Mouse (Mus musculus) 3134 (cell line): ENCODE results near the gene Birc3.
A peak's percentile ranks its signal among the peaks of the same experiment; 100 is the strongest.
"Not testable (repeated sequence)": the region's sequence is repeated elsewhere in the genome, so short reads cannot be mapped to it uniquely, and the experiment has no call there.

Experiments used
- DNase-seq: peaks from one replicate; pipeline ENCODE4 v3.0.0-alpha.2; 2011; ENCODE audit warnings: low spot score; ENCODE audit not compliant: insufficient read length; ENCODE audit errors: extremely low read depth

The Birc3 gene

DNA sequence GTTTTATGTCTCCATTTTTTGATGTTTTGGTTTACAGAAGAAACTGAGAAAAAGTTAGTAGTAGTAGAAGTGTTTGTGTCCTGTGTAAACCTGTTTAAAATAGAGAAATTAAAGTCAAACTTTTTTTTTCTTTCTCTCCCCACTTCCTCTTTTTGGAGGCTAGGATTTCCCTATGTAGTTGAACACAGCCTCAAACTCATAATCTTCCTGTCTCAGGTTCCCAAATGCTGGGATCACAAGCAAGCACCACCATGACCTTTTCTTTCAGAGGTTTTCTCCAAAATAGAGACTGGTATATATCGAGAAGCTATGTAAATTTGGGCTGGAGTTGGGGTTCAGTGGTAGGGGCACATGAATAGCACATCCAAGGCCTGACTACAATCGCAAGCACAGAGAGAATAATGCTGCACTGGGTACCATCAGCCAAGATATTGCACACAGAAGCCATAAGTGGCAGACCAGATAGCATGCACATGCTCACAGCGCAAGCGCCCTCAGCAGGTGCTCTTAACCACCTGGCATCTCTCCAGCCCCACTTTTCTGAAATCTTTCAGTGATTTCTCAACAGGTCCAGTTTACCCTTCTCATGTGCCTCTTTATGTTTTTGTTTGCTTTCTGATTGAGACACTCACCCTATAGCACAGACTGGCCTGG, 4.0 kb downstream of the Birc3 start:
- no peak for DNase-seq

DNA sequence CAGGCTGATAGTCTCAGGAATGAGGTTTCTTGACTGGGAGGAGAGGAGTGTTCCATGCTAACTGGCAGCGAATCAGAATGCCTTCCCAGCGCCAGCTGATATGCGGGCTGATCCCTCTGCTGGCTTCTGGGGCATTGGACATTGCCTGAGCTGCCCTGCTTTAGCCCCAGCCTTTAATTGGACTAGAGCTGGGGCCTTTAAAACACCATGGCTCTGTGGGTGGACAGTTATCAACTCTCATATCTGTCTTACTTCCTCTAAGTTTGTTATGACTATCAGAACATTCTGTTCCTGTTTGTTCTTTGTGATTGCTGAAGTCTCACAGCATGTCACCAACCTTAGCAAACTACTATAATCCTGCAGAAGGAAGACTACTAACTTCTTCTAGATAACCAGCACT, 5.0 kb downstream of the Birc3 start:
- no peak for DNase-seq

DNA sequence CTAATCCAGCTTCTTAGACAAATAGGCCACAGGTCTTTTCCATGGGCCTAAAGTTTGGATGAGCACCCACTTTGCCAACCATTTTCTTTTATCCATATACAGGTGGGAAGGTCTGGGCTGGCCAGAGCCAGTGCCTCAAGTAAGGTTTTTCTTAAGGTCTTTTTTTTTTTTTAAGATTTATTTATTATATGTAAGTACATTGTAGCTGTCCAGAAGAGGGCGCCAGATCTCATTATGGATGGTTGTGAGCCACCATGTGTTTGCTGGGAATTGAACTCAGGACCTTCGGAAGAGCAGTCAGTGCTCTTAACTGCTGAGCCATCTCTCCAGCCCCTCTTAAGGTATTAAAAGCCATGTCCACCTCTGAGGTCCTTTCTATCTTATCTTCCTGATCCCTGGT, 6.0 kb downstream of the Birc3 start:
- not testable (repeated sequence) for DNase-seq

DNA sequence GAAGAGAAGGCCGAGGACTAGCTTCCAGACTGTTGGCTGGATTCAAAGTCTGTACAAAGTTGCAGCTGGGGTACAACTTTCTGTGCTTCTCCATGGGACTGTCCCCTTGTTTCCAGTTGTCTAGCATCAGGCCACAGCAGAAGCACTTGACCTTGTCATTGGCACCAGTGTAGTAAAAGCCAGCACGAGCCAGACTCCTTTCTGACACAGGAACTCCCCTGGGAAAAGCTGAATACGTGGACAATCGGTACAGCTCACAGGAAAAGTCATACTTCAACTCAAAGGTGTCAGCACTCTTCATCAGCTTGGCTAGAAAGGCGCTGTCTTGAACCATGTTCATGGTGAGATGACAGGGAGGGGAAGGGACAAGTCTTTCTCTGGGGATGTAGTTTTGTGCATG, 12.0 kb downstream of the Birc3 start:
- no peak for DNase-seq

DNA sequence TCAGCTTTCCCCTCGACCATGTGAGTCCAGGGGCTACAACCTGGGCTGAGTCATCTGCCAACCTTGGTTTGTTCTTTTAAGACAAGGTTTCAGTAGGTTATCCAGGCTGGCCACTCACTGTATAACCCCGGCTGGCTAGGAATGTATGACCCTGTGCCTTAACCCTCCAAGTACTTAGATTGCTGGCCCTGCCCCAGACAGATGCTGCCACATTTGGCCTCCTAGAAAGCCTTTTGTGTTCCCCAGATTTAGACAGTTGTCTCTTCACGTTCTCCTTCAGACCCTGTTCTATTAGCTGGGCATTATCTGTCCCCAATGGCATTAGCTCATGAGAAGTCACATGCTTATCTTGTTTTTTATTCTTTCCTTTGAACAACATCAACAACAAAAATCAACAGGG, 17.1 kb downstream of the Birc3 start:
- no peak for DNase-seq

DNA sequence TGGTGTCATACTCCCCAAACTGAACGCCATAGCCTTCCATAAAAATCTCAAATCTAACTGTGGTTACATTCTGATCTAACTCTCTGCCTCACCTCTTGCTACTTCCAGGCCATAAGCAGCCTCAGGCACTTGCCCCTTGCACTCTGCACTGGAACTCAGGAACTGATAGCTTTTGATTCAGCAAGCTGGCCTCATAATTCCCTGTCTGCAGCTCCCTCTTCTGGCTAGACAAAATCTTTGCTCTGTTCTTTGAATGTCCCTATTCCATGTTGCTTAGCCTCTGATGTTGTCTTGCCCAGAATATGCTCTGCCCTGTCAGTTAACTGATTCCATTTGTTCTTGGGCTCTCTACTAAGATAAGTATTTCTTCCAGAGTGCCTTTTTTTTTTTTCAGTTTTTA, 17.6 kb downstream of the Birc3 start:
- DNase-seq: no peak

DNA sequence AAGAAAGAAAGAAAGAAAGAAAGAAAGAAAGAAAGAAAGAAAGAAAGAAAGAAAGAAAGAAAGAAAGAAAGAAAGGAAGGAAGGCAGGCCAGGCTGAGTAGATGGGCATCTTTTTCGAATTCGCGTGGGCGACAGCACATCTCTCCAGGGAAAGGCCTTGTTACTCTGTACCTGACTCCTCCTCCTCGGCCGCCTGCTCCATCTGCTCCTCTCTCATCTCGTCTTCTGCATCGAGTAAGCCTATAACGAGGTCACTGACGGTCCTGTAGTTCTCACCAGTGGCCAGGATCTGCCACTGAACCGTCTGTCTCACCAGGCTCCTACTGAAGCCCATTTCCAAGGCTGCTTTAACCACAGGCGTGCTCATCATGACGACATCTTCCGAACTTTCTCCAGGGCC, 18.8 kb downstream of the Birc3 start:
- not testable (repeated sequence) for DNase-seq

DNA sequence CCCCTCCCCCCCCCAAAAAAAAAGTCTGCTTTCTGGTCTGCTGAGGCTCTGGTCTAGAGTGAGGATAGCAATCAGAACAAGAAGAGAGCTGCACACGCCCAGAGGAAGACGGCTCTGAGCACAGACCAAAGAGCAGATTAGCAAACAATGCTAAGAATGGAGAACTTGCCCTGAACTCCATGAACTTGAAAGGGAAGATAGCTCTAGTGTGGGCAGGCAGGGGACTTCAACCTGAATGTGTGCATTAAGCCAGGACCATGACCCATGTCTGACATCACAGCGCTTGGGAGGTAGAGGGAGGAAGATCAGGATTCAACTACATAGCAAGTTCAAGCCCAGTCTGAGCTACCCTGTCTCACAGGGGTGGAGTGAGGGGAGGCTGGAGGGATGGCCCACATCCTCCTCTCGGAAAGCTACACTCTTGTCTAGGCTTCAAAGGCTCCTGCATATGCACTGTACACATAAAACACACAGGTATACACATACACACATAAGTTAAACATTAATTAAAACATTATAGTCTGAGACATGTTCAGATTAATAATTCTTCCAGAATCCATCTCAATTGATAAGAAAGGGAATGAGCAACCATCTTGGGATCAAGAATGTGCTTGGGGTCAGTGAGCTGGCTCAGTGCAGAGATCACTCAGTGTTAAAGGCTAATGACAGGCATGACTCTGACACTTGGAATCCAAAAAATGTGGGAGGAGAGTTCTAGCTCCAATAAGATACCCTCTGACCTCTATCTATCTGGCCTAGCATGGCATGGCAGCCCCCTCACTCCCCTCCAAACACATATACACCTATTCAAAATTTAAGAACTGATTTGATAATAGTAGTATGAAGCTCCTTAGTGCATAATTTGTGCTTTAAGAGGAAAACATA, 20.4 kb downstream of the Birc3 start:
- no peak for DNase-seq

DNA sequence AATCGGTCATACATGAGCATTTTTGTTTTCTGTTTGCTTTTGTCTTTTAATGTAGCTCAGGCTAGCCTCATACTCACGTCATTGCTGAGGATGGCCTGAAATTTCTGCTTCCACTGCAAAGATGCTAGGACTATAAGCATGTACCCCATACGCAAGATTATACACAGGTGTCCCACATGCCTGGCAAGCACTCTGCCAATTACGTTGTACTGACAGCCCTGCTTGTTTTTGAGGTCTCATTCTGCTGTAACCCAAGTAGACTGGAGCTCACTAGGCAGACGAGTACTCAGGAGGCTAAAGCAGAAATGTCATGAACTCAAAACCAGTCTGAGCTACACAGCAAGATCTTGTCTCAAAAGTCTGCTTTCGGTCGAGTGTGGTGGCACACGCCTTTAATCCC, 21.1 kb downstream of the Birc3 start:
- DNase-seq: no peak

DNA sequence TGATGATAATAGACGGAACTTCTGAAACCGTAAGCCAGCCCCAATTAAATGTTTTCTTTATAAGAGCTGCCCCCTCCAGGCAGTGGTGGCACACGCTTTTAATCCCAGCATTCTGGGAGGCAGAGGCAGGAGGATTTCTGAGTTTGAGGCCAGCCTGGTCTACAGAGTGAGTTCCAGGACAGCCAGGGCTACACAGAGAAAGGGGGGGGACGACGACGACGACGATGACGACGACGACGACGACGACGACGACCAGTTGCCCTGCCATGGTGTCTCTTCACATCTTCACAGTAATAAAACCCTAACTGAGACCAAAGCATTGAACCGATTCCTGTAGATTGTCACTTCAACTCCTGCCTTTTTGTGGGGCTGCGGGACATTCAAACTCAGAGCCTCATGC, 24.8 kb downstream of the Birc3 start:
- no peak for DNase-seq

DNA sequence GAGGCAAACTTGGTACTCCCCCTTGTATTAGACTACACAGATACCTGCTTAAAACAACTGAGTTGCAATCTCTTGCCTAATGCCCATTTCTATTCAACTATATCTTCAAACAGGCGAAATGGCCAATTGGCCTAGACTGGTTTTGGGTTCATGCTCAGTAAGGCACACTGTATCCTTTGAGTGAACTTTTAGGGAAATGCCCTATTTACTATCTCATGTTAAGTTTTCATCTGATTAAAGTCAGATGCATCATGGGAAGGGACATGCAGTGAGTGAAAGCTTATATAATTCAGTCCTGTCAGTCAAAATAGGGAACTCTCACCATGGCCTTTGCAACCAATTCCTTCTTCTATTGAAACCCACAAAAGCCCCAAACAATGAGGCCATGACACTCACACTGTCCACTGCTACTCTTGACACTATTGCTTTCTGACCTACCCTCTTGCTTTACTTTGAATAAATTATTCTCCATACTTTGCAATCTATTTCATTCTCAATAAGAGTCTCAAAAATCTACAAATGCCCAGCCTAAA, 26.3 kb downstream of the Birc3 start:
- no peak for DNase-seq

DNA sequence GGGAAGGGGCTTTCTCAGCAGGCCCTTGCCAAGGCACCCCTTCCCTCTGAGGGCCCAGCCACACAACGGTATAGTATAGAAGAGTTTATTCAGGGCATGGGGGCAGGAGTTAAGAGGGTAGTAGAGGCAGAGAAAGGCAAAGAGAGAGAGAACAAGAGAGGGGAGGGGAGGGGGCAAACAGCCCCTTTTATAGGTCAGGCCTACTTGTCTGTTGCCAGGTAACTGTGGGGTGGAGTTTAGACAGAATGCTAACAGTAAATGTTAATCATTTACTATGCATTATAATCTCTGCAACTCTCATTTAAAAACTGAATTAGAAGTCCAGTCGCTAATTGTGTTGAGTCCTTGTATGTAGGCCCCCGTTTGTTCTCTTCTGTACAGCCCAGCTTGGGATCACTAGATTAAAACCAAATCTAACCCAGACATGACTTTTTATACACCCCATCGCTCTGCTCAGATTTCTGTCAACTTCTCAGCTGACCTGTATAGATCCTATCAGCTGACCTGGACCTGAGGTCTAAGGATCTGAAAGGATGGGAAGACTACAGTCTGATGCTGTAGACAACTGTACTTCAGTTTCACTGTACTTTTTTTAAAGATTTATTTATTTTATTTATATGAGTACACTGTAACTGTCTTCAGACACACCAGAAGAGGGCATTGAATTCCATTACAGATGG, 27.6 kb downstream of the Birc3 start:
- no peak for DNase-seq

DNA sequence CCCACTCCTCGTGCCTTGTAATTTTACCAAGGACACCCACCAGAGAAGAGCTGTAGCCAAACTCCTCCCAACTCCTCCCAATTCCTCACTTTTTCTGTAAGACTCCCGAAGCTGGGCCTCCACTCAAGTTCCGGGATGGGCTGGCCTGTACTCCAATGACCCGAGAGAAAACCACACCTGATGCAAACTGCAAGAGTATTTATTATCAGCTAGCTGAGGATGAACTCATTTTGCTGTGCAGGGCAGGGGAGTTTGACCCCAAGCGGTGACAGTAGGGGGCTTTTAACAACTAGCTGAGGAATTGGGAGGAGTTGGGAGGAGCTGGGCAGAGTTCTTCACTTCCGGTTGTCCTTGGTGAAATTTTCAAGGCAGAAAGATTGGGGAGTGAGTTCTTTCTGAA, 31.8 kb downstream of the Birc3 start:
- no peak for DNase-seq

DNA sequence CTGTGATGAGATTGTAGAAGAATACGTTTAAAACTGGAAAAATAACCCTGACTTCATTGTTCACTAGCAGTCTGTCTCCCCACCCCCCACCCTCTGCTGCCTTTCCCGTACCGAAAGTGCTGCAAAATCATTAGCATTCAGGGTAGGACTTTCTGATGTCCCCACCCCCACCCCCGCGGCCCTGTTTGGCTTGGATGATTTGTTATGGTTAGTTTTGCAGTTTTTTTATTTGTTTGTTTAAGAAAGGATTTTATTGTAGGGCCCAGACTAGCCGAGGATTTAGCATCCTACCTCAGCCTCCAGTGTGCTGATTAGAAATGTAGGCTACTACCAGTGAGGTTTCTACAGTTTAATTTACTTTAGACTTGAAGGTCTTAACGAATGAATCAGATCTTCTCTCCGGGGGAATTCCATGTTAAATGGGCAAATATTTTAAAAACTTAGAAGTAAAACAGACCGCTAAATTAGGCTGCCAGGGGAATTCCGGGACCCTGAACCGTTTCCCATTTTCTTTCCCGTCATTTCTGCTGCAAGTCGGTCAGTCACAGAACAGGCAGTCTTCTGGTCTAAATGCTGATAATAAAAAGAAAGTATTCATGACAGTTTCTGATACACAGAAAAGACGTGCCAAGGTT, 35.1 kb downstream of the Birc3 start:
- DNase-seq: peak; percentile 62

DNA sequence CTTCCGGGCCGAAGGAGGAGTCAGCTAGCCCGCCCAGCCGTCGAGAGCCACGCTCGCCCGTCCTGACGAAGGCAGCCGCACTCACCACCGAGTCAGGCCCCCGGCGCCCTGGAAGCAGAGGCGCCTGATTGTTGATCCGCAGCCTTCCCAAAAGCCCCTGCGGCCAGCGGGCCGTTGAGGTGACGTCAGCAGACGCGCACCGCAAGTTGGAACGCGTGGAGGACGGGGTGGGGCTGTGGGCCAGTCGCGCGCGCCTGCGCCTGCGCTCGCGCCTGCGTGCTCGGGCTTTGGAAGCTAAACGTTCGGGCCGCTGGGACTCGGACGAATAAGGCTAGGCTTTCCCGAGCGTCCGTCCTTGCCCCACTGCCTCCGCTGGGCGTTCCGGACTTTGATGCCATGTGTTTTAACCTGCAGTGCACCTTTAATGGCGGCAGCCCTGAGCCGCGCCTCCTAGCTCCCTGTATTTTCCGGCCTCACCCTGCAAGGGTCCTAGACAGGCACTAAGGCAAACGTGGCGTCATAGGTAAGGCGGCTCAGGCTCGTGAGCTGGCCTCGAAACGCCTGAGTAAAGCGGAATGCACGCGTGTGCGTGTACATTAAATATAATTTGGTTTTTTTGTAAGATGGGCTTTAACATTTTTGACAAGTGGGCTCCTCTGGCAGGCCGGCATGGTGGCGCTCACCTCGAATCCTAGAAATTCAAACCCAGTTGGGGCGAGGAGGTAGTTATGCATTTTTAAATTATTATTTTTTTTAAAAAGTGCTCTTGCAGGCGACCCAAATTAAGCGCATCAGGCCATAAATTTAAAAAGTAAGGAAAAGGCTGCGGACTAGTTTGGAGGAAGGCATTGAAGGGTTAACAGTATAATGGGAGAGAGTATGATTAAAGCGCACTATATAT, 35.8 kb downstream of the Birc3 start, which contains the start of gene Birc2:
Gene Birc2, minus strand, starts transcription at position 160 of the 901 bp plus-strand sequence.
- peak; percentile 99 for DNase-seq

DNA sequence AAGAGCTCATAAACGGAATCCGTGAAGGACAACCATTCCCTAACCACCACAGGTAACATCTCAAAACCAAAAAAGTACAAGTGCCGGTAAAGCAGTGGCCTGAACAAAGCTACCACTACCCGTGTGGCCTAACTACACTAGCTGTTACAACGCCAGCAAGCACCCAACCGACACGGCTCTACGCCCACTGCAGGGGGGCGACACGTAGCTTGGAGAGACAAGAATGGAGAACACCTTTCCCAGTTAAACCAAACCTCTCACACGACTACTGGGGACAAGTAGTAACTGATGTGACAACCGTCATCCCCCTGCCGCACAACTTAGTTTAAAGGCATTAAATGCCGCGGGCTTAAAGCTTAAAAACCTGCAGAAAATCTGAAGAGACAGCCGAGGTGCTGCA, 36.7 kb downstream of the Birc3 start:
- no peak for DNase-seq

DNA sequence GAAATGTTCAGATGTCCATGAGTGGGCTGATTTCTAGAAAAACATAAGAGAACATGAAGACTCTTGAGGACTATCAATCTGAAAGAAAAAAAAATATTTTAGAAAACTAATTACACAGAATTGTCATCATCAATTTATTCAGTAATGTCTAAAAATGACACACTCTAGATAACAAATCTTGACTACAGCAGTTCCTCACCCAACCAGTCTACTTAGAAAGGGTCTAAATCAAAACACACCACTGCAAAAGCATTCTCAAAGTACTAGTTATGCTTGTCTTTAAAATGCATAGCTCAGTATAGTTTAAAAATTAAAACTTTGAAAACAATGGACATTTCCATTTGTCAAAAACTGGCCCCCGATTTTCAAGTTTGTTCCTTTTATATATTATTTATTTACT, 37.7 kb downstream of the Birc3 start:
- no peak for DNase-seq

DNA sequence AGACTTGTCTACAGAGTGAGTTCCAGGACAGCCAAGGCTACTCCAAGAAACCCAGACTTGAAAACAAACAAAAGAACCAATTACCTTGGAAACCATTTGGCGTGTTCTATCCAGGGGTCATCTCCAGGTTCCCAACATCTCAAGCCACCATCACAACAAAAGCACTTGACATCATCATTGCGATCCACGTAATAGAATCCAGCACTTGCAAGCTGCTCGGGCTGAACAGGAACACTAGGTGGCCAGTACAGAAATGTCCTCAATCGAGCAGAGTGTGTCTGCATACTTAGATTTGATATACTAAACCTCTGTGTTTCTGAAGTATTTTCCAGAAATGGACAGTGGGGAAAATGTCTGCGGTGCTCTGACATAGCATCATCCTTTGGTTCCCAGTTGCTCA, 39.6 kb downstream of the Birc3 start:
- DNase-seq: no peak

DNA sequence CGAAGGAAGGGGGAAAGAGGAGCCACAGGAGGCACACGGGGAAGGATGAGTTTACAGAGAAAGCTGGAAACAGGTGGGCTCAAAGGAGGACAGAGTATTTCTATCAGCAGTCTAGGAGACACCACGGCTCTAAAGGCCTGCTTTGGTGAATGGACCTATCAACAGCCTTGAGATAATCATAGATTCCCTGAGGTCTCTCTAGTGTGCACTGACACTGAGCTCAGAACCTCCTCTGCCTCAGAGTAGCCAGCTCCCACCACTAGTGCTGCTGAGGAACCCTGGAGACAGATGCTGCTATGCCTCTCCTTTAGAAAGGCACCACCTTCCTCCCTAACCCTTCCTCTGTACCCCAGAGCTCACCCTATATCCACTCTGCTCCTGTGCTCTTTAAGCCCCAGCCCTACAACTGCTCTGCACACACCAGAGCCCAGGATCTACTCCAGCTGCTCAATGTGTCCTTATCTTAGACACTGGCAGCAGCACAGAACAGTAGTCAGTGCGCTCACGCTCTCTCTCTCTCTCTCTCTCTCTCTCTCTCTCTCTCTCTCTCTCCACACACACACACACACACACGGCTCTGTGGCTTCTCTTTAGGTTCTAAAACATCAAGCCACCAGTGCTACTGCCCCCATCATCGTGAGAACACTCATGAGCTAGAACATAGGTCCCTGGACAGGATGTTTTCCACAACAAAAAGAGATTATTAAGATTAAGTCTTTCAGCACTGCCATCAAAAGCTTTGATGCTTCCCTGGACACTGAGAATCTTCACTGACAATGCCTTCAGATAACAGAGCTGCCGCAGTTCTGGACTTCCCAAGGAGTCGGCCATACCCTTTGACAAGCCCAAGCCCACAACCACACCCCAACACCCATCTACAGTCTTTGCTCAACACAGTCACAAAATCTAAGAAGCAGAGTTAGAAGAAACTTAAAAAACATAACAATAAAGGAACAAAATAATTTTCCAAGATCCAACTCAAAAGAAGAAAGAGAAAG, 43.2 kb downstream of the Birc3 start:
- no peak for DNase-seq
